Mouse (Mus musculus) hindbrain, embryonic 15.5 days (tissue): ENCODE measurements around the gene 1700029J07Rik. TPM values are rescaled to one million over a fixed set of nuclear protein-coding genes. Genes with fewer than 3 reads are reported as not detected.

Experiments
- polyA plus RNA-seq: library from polyadenylated mRNA; unstranded; fragments of >200 nt; fragmentation: Nextera tagmentation; extraction: Ambion mirVana; gene quantifications from 2 replicates; pipeline ENCODE4 v1.2.1, GENCODE M21; 2015

Gene 1700029J07Rik
- polyA plus RNA-seq, 1 experiment from 2014 or later: 5.7 TPM

Other genes starting within 250 kb of the 1700029J07Rik start
- gene Pdlim3, start 89.8 kb downstream of the 1700029J07Rik start, polyA plus RNA-seq: 18.9 and 20.9 TPM in 2 replicates
- 0.09 and 0.21 TPM in 2 replicates for gene Ccdc110, start 40.6 kb downstream of the 1700029J07Rik start, polyA plus RNA-seq
- gene Ufsp2, start 276 bp upstream of the 1700029J07Rik start, polyA plus RNA-seq: 66.9 and 69.8 TPM in 2 replicates
- gene Lrp2bp, start 24.1 kb upstream of the 1700029J07Rik start, polyA plus RNA-seq: 0.43 and 0.51 TPM in 2 replicates
- gene Ankrd37, start 30.5 kb upstream of the 1700029J07Rik start, polyA plus RNA-seq: 38.4 and 45.2 TPM in 2 replicates
- 21.3 and 22.4 TPM in 2 replicates for gene Cfap97, start 176.5 kb upstream of the 1700029J07Rik start, polyA plus RNA-seq
- 10.9 and 11.2 TPM in 2 replicates for gene Snx25, start 176.9 kb upstream of the 1700029J07Rik start, polyA plus RNA-seq
- gene Slc25a4, start 236.0 kb upstream of the 1700029J07Rik start, polyA plus RNA-seq: 920 and 933 TPM in 2 replicates